Mouse (Mus musculus) adipose tissue, adult 10 weeks (tissue): ENCODE data around the gene Eci3. TPM values are rescaled to one million over a fixed set of nuclear protein-coding genes. Genes with fewer than 3 reads are reported as not detected.

Source experiments
- polyA plus RNA-seq: library from polyadenylated mRNA; stranded (reverse); fragments of 350-450 nt; fragmentation: Illumina TruSeq; extraction: RNeasy Lipid Tissue Mini Kit (QIAGEN cat#74804); gene quantifications from one replicate; pipeline ENCODE4 v1.2.3, GENCODE M21; 2014; ENCODE audit warnings: low read depth, low replicate concordance

Gene Eci3
- polyA plus RNA-seq, result 8.5 TPM

GRCm38 (mm10) chr13:34963511-34964397 lies at the start of gene Eci3:
TSS of gene Eci3 (minus strand) at chr13:34963810.

DNA sequence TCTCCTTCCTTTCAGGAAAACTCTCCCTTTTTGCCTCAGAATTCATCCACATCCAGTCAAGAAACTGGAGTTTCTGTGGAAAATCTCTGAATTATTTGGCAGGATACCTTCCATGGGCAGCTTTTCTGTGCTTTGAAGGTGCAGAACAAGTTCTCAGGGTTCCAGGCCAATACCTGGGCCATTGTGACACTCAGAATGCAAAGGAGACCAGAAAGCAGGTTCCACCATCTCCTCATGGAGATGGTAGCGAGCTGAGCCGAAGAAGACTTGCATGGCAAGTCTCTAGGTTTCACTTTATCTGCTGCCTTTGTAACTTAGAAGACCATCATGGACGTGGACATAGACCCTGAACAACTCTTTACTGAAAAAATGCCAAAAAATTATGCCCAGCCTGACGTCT lies 39.4 kb downstream of the Eci3 start, which contains the start of the genes Fam217a and 4933417A18Rik:
Gene Fam217a (minus strand): TSS at position 101 of the 400 bp plus-strand sequence.
Gene 4933417A18Rik (plus strand): TSS at position 200 of the 400 bp plus-strand sequence.

Other genes with a start within 250 kb of the Eci3 start
- gene Fam50b, start 229.0 kb downstream of the Eci3 start, polyA plus RNA-seq, result 4.1 TPM
- gene Prpf4b, start 88.5 kb downstream of the Eci3 start, polyA plus RNA-seq, result 55.1 TPM
- 6.8 TPM for gene Fam217a, start 39.5 kb downstream of the Eci3 start, polyA plus RNA-seq
- 1.4 TPM for gene 4933417A18Rik, start 39.4 kb downstream of the Eci3 start, polyA plus RNA-seq
- 107 TPM for gene Eci2, start 63.3 kb upstream of the Eci3 start, polyA plus RNA-seq